Mouse (Mus musculus) E14TG2a.4 (cell line): ENCODE data around the gene Cpt1c.

ENCODE experiments used
- CTCF ChIP-seq: conservative IDR thresholded peaks from 2 replicates; pipeline ENCODE4 v1.5.1; 2014; ENCODE audit warnings: low read length
- NANOG ChIP-seq: IDR thresholded peaks from 2 replicates; pipeline ENCODE4 v1.6.1; 2014; ENCODE audit warnings: borderline replicate concordance, low read length, mixed read lengths
- POU5F1 ChIP-seq: IDR thresholded peaks from 2 replicates; pipeline ENCODE4 v1.6.1; 2014; ENCODE audit warnings: low read length, borderline replicate concordance

DNA sequence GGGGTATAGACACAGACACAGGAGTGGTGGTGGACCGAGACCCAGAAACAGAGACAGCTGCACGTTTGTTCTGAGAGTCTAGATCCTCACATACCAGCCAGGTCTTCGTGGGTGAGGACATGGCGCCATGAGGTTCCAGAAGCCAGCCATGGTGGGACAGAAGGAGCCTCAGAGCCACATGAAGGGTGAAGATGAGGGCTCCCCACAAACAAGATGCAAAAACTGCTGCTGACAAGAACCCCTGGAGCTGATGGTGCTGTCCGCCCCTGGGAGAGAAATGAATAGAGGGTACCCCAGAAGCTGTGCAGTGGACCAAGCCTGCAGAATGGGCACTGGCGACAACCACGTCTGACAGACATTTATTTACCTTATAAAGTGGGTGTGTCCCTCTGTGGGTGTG lies 3.5 kb downstream of the Cpt1c start:
- TF ChIP-seq CTCF (no peak), NANOG (no peak), POU5F1 (no peak)
